Comparison of ENCODE assay signal across 9 mouse cellular contexts in genomic region chr14:30650969-30651368, GRCm38 (mm10). TPM values are rescaled to one million over a fixed set of nuclear protein-coding genes. Genes with fewer than 3 reads are reported as not detected.
DNase-seq lines count a peak whose midpoint lies in the region; ATAC-seq and TF ChIP-seq lines count a peak whose summit lies in the region.
"Had no signal": no experiment of that assay in that cellular context is flagged by ENCODE, and none has a peak within 500 bp of the region (broad histone marks: within the 10 kb centered on the region; RNA-seq: fewer than 3 reads in every experiment).

No protein-coding gene starts in this region.

- H3K4me3 ChIP-seq in left cerebral cortex, adult 2 months = no peak overlapping the region
- H3K4me3 ChIP-seq in embryonic facial prominence, embryonic 15.5 days (replicated peaks) = no peak overlapping the region
- no peak overlapping the region for H3K4me3 ChIP-seq in heart, postnatal 0 days (ENCODE audit: low read depth, low read length)
- H3K4me3 ChIP-seq in neural tube, embryonic 15.5 days (replicated peaks) = no peak overlapping the region
- H3K4me3 ChIP-seq: liver, embryonic 13.5 days had no signal

- TF ChIP-seq EP300 in heart, postnatal 0 days (IDR thresholded peaks at IDR 0.05; ENCODE audit: low read depth) = no peak

- no peaks in the 10 kb centered on the region for H3K27me3 ChIP-seq in embryonic facial prominence, embryonic 15.5 days
- no peaks in the 10 kb centered on the region for H3K27me3 ChIP-seq in heart, postnatal 0 days (ENCODE audit: control insufficient read depth, insufficient read depth, low read length)
- H3K27me3 ChIP-seq in neural tube, embryonic 15.5 days (replicated peaks) = no peaks in the 10 kb centered on the region
- H3K27me3 ChIP-seq: liver, embryonic 13.5 days had no signal

- intact Hi-C loops in left cerebral cortex, adult 2 months (cut with DNase I) = loop anchor here (5.0 kb wide), 1 partner anchor 59 kb away; no protein-coding TSS in a partner anchor

- 15% methylated on average over 4 of the region's 4 CpGs for WGBS in embryonic facial prominence, embryonic 15.5 days
- 9% methylated on average over 4 of the region's 4 CpGs for WGBS in heart, postnatal 0 days
- WGBS in neural tube, embryonic 15.5 days = 27% methylated on average over 4 of the region's 4 CpGs

- peak in 1 of 2 experiments; percentile 35 for DNase-seq in left cerebral cortex, adult 2 months (ENCODE audit: extremely low spot score in 1 of 2, low spot score in 2 of 2)
- no peak for DNase-seq in left cerebral cortex, adult 8-10 months (ENCODE audit: low spot score in 2 of 2)
- peak; percentile 93 for DNase-seq in adipocyte (ENCODE audit: low spot score)
- DNase-seq in heart, postnatal 0 days (ENCODE audit: low spot score) = peak; percentile 94
- DNase-seq in layer of hippocampus, adult 8-10 months (ENCODE audit: low spot score in 2 of 2) = peak; percentile 19 to 39
- DNase-seq: liver, embryonic 13.5 days had no signal

- peaks cover 13% of the 10 kb centered on the region for H3K4me1 ChIP-seq in embryonic facial prominence, embryonic 15.5 days
- peaks cover 12% of the 10 kb centered on the region; the same call in 1 of the 2 replicates for H3K4me1 ChIP-seq in heart, postnatal 0 days (ENCODE audit: control insufficient read depth, insufficient read depth)
- peaks cover 11% of the 10 kb centered on the region for H3K4me1 ChIP-seq in neural tube, embryonic 15.5 days

- H3K36me3 ChIP-seq in embryonic facial prominence, embryonic 15.5 days = no peaks in the 10 kb centered on the region
- no peaks in the 10 kb centered on the region for H3K36me3 ChIP-seq in heart, postnatal 0 days (replicated peaks; ENCODE audit: control insufficient read depth, insufficient read depth, low read length)
- no peaks in the 10 kb centered on the region for H3K36me3 ChIP-seq in neural tube, embryonic 15.5 days
- H3K36me3 ChIP-seq: liver, embryonic 13.5 days had no signal

- H3K9me3 ChIP-seq in embryonic facial prominence, embryonic 15.5 days (replicated peaks) = no peaks in the 10 kb centered on the region
- no peaks in the 10 kb centered on the region for H3K9me3 ChIP-seq in heart, postnatal 0 days (replicated peaks; ENCODE audit: control insufficient read depth, low read length)
- no peaks in the 10 kb centered on the region for H3K9me3 ChIP-seq in neural tube, embryonic 15.5 days (replicated peaks)
- H3K9me3 ChIP-seq: liver, embryonic 13.5 days had no signal

- ATAC-seq in embryonic facial prominence, embryonic 15.5 days (ENCODE audit: insufficient number of reproducible peaks, low FRiP score, low TSS enrichment, low read depth) = peak; percentile 80
- peak; percentile 97 for ATAC-seq in heart, postnatal 0 days (ENCODE audit: insufficient read depth, low read depth)
- peak; percentile 69; the same call in 1 of the 2 replicates for ATAC-seq in neural tube, embryonic 15.5 days (ENCODE audit: low FRiP score)
- no peak for ATAC-seq in activated CD4-positive, CD25-positive, alpha-beta regulatory T cell, adult 4 months

- no peak overlapping the region for H3K27ac ChIP-seq in left cerebral cortex, adult 2 months
- no peak overlapping the region for H3K27ac ChIP-seq in embryonic facial prominence, embryonic 15.5 days (replicated peaks)
- H3K27ac ChIP-seq in heart, postnatal 0 days (ENCODE audit: low read depth) = 0 out of 2 replicates have a peak overlapping the region, but pooled peaks have one; percentile 44
- H3K27ac ChIP-seq in neural tube, embryonic 15.5 days (replicated peaks) = no peak overlapping the region
- H3K27ac ChIP-seq: liver, embryonic 13.5 days had no signal

- no peak overlapping the region for H3K9ac ChIP-seq in embryonic facial prominence, embryonic 15.5 days
- H3K9ac ChIP-seq in heart, postnatal 0 days (replicated peaks; ENCODE audit: low read depth, low read length) = no peak overlapping the region
- H3K9ac ChIP-seq in neural tube, embryonic 15.5 days (replicated peaks) = no peak overlapping the region
- H3K9ac ChIP-seq: liver, embryonic 13.5 days had no signal

- TF ChIP-seq CTCF in left cerebral cortex, adult 2 months (IDR thresholded peaks at IDR 0.05) = peak; percentile 50
- TF ChIP-seq CTCF in heart, postnatal 0 days (IDR thresholded peaks at IDR 0.05; ENCODE audit: low read depth) = peak; percentile 78

- no peak overlapping the region for H3K4me2 ChIP-seq in embryonic facial prominence, embryonic 15.5 days (replicated peaks)
- H3K4me2 ChIP-seq in heart, postnatal 0 days (ENCODE audit: low read depth, low read length) = no peak overlapping the region
- no peak overlapping the region for H3K4me2 ChIP-seq in neural tube, embryonic 15.5 days
- H3K4me2 ChIP-seq: liver, embryonic 13.5 days had no signal

RNA-seq across cellular contexts. Expression of gene Rft1, which starts 3.2 kb away (rescaled TPM):
- total RNA-seq in left cerebral cortex, adult 2 months (2021) = 10 to 100 TPM; 11.3 to 12.3 TPM
- total RNA-seq in left cerebral cortex, adult 8-10 months (2022) = 10 to 100 TPM; 11.9 to 13.7 (median 13.2) TPM
- polyA plus RNA-seq in embryonic facial prominence, embryonic 15.5 days (2015; fragmentation: Nextera tagmentation; extraction: Ambion mirVana) = 15.8 and 18.6 TPM in 2 replicates
- total RNA-seq in heart, postnatal 0 days (2014; rRNA removed; ENCODE audit: low replicate concordance) = 13.3 and 17.6 TPM in 2 replicates
- polyA plus RNA-seq in heart, postnatal 0 days (2015; fragmentation: Nextera tagmentation; extraction: Ambion mirVana) = 10.4 and 11.0 TPM in 2 replicates
- total RNA-seq in layer of hippocampus, adult 8-10 months (2022) = 10 to 100 TPM; 13.0 to 15.2 (median 14.2) TPM
- polyA plus RNA-seq in neural tube, embryonic 15.5 days (2015; fragmentation: Nextera tagmentation; extraction: Ambion mirVana) = 9.0 and 9.6 TPM in 2 replicates
- 10 to 100 TPM; 12.9 to 13.1 TPM for polyA plus RNA-seq in activated CD4-positive, CD25-positive, alpha-beta regulatory T cell, adult 4 months (2017; shearing (Covaris generic))

RNA-seq across cellular contexts. Expression of gene Prkcd, which starts 25.0 kb away (rescaled TPM):
- total RNA-seq in left cerebral cortex, adult 2 months (2021) = 10 to 100 TPM; 10.5 to 16.1 TPM
- 10 to 100 TPM; 16.0 to 47.2 (median 18.0) TPM for total RNA-seq in left cerebral cortex, adult 8-10 months (2022)
- 56.1 and 63.5 TPM in 2 replicates for polyA plus RNA-seq in embryonic facial prominence, embryonic 15.5 days (2015; fragmentation: Nextera tagmentation; extraction: Ambion mirVana)
- 19.3 and 30.1 TPM in 2 replicates for total RNA-seq in heart, postnatal 0 days (2014; rRNA removed; ENCODE audit: low replicate concordance)
- 14.9 and 15.8 TPM in 2 replicates for polyA plus RNA-seq in heart, postnatal 0 days (2015; fragmentation: Nextera tagmentation; extraction: Ambion mirVana)
- 10 to 100 TPM; 31.3 to 44.6 (median 34.3) TPM for total RNA-seq in layer of hippocampus, adult 8-10 months (2022)
- polyA plus RNA-seq in neural tube, embryonic 15.5 days (2015; fragmentation: Nextera tagmentation; extraction: Ambion mirVana) = 35.2 and 41.8 TPM in 2 replicates
- polyA plus RNA-seq in activated CD4-positive, CD25-positive, alpha-beta regulatory T cell, adult 4 months (2017; shearing (Covaris generic)) = 10 to 100 TPM; 29.4 to 30.1 TPM

Comparison
In these comparisons a context has a peak if more than half of its experiments do, and no peak if none do; other contexts are left out.
1. DNase-seq: peak in adipocyte (single experiment), heart, postnatal 0 days (single experiment) and layer of hippocampus, adult 8-10 months (2 of 2); none in left cerebral cortex, adult 8-10 months (0 of 2).